Mouse (Mus musculus) T-helper 17 cell (primary cell): Measurements from ENCODE around the gene Gm9837.

Experiments used
- in situ Hi-C, 2 experiments: fragments of 300-600 bp; cut with MboI, MseI; formaldehyde crosslinking; loops; 1 replicate in 1 of 2; 2 replicates in 1 of 2; pipeline ENCODE4 v1.15.1; 2025; ENCODE audit warnings: high pct_unique_total_duplicates in 2 of 2

Gm9837 gene

GRCm38 (mm10) chr11:53486822-53487594 lies 16.7 kb upstream of the Gm9837 start:
- in situ Hi-C loops: no loop called here

- in situ Hi-C loops: no loop called here
These were observed 16.1 kb upstream of the Gm9837 start for GRCm38 (mm10) chr11:53486351-53486750.

- in situ Hi-C loops: no loop called here
These were observed 15.4 kb upstream of the Gm9837 start for GRCm38 (mm10) chr11:53485719-53486118.

GRCm38 (mm10) chr11:53483159-53483891 lies 13.0 kb upstream of the Gm9837 start:
- in situ Hi-C loops: no loop called here

GRCm38 (mm10) chr11:53481088-53481730 lies 10.9 kb upstream of the Gm9837 start:
- in situ Hi-C loops: no loop called here

- in situ Hi-C loops: no loop called here
These were observed 9.6 kb upstream of the Gm9837 start, which contains the start of the genes Gm9945 and Sowaha for GRCm38 (mm10) chr11:53479783-53480301. Gene Gm9945, plus strand, starts transcription at chr11:53480166. Gene Sowaha, minus strand, starts transcription at chr11:53480274.

GRCm38 (mm10) chr11:53479171-53479782 lies 9.0 kb upstream of the Gm9837 start:
- in situ Hi-C loops: no loop called here

GRCm38 (mm10) chr11:53478383-53479170 lies 8.3 kb upstream of the Gm9837 start:
- in situ Hi-C loops: no loop called here

GRCm38 (mm10) chr11:53477833-53478232 lies 7.6 kb upstream of the Gm9837 start:
- in situ Hi-C loops: no loop called here

- in situ Hi-C loops: no loop called here
These were observed 5.3 kb upstream of the Gm9837 start for GRCm38 (mm10) chr11:53475620-53476019.

- in situ Hi-C loops: no loop called here
These were observed 2.4 kb upstream of the Gm9837 start for GRCm38 (mm10) chr11:53472709-53473108.

GRCm38 (mm10) chr11:53469294-53469967 lies 848 bp downstream of the Gm9837 start:
- in situ Hi-C loops: loop anchor here in 1 of 2 experiments (5.0 kb wide), 1 partner anchor 268 kb away; no protein-coding TSS in a partner anchor

GRCm38 (mm10) chr11:53466231-53466971 lies 3.9 kb downstream of the Gm9837 start:
- in situ Hi-C loops: loop anchor here in 1 of 2 experiments (5.0 kb wide), 1 partner anchor 271 kb away; no protein-coding TSS in a partner anchor

- in situ Hi-C loops: no loop called here
These were observed 6.5 kb downstream of the Gm9837 start for GRCm38 (mm10) chr11:53463551-53464424.

GRCm38 (mm10) chr11:53461727-53462126 lies 8.6 kb downstream of the Gm9837 start:
- in situ Hi-C loops: no loop called here

- in situ Hi-C loops: no loop called here
These were observed 10.1 kb downstream of the Gm9837 start for GRCm38 (mm10) chr11:53460192-53460591.

GRCm38 (mm10) chr11:53458996-53459395 lies 11.3 kb downstream of the Gm9837 start:
- in situ Hi-C loops: no loop called here

- in situ Hi-C loops: no loop called here
These were observed 12.8 kb downstream of the Gm9837 start for GRCm38 (mm10) chr11:53457372-53457954.
